In genomic region chr9:44109360-44110095, GRCm38 (mm10) we compare ENCODE assay signal across 9 mouse cellular contexts. TPM values are rescaled to one million over a fixed set of nuclear protein-coding genes. Genes with fewer than 3 reads are reported as not detected.
A peak's percentile ranks its signal among the peaks of the same experiment; 100 is the strongest.
DNase-seq lines count a peak whose midpoint lies in the region; ATAC-seq and TF ChIP-seq lines count a peak whose summit lies in the region.
"Had no signal": no experiment of that assay in that cellular context is flagged by ENCODE, and none has a peak within 500 bp of the region (broad histone marks: within the 10 kb centered on the region; RNA-seq: fewer than 3 reads in every experiment).

No protein-coding gene starts in this region.

- no peak for ATAC-seq in embryonic facial prominence, embryonic 12.5 days (ENCODE audit: insufficient number of reproducible peaks, insufficient read depth, low FRiP score, low TSS enrichment)
- no peak for ATAC-seq in heart, embryonic 12.5 days (ENCODE audit: insufficient number of reproducible peaks, low FRiP score)
- ATAC-seq in liver, postnatal 0 days: no peak
- ATAC-seq in neural tube, embryonic 15.5 days (ENCODE audit: low FRiP score): no peak

- WGBS in embryonic facial prominence, embryonic 12.5 days: 31% methylated on average over 9 of the region's 9 CpGs
- WGBS in heart, embryonic 12.5 days: 27% methylated on average over 9 of the region's 9 CpGs
- WGBS in liver, postnatal 0 days (ENCODE audit: insufficient replicate concordance): 30% methylated on average over 9 of the region's 9 CpGs
- WGBS in neural tube, embryonic 15.5 days: 34% methylated on average over 9 of the region's 9 CpGs

- no peaks in the 10 kb centered on the region for H3K27me3 ChIP-seq in embryonic facial prominence, embryonic 12.5 days
- H3K27me3 ChIP-seq in heart, embryonic 12.5 days (replicated peaks): no peaks in the 10 kb centered on the region
- H3K27me3 ChIP-seq in liver, postnatal 0 days (ENCODE audit: insufficient read depth, low read length): no peaks in the 10 kb centered on the region
- no peaks in the 10 kb centered on the region for H3K27me3 ChIP-seq in neural tube, embryonic 15.5 days (replicated peaks)

- peak; percentile 88 for TF ChIP-seq CTCF in liver, postnatal 0 days (IDR thresholded peaks at IDR 0.05; ENCODE audit: low read depth)

- H3K4me1 ChIP-seq in embryonic facial prominence, embryonic 12.5 days: peaks cover 51% of the 10 kb centered on the region
- peaks cover 59% of the 10 kb centered on the region for H3K4me1 ChIP-seq in heart, embryonic 12.5 days (replicated peaks)
- H3K4me1 ChIP-seq in liver, postnatal 0 days (ENCODE audit: insufficient read depth): peaks cover 28% of the 10 kb centered on the region
- H3K4me1 ChIP-seq in neural tube, embryonic 15.5 days: peaks cover 61% of the 10 kb centered on the region

- H3K27ac ChIP-seq in embryonic facial prominence, embryonic 12.5 days: peak overlapping the region; percentile 30; the same call in 1 of the 2 replicates
- H3K27ac ChIP-seq in heart, embryonic 12.5 days (ENCODE audit: poor library complexity, severe bottlenecking): no peak overlapping the region
- H3K27ac ChIP-seq in liver, postnatal 0 days (ENCODE audit: low read depth): no peak overlapping the region
- H3K27ac ChIP-seq in neural tube, embryonic 15.5 days (replicated peaks): no peak overlapping the region

- TF ChIP-seq EP300 in liver, postnatal 0 days (IDR thresholded peaks at IDR 0.05; ENCODE audit: low read depth): no peak

- peak overlapping the region; percentile 45; the same call in 1 of the 2 replicates for H3K9ac ChIP-seq in embryonic facial prominence, embryonic 12.5 days
- peak overlapping the region; percentile 55; the same call in 1 of the 2 replicates for H3K9ac ChIP-seq in heart, embryonic 12.5 days
- H3K9ac ChIP-seq in liver, postnatal 0 days (replicated peaks): 0 out of 2 replicates have a peak overlapping the region, but pooled peaks have one; percentile 21
- H3K9ac ChIP-seq in neural tube, embryonic 15.5 days (replicated peaks): no peak overlapping the region; the same call in 1 of the 2 replicates

- peak; percentile 76 to 83 for DNase-seq in CD8-positive naive resting alpha-beta T cell, adult 2 months (ENCODE audit: low read depth in 2 of 2, low spot score in 2 of 2)
- DNase-seq in adrenal gland, postnatal 14 days: peak; percentile 85
- peak; percentile 87 for DNase-seq in kidney, postnatal 10 days
- peak; percentile 82 for DNase-seq in liver, postnatal 0 days
- DNase-seq in thymus, postnatal 4 days: peak; percentile 88

- H3K4me2 ChIP-seq in embryonic facial prominence, embryonic 12.5 days (replicated peaks): peak overlapping the region; percentile 44
- H3K4me2 ChIP-seq in heart, embryonic 12.5 days: peak overlapping the region; percentile 56
- H3K4me2 ChIP-seq in liver, postnatal 0 days (ENCODE audit: low read depth, low read length): peak overlapping the region; percentile 56
- H3K4me2 ChIP-seq in neural tube, embryonic 15.5 days: peak overlapping the region; percentile 42

- peaks cover 32% of the 10 kb centered on the region for H3K36me3 ChIP-seq in embryonic facial prominence, embryonic 12.5 days
- peaks cover 11% of the 10 kb centered on the region for H3K36me3 ChIP-seq in heart, embryonic 12.5 days
- H3K36me3 ChIP-seq in liver, postnatal 0 days (replicated peaks; ENCODE audit: insufficient read depth, low read length): peaks cover 14% of the 10 kb centered on the region
- H3K36me3 ChIP-seq in neural tube, embryonic 15.5 days: peaks cover 4% of the 10 kb centered on the region; the same call in 1 of the 2 replicates

- H3K4me3 ChIP-seq in embryonic facial prominence, embryonic 12.5 days: peak overlapping the region; percentile 22
- peak overlapping the region; percentile 27; the same call in 1 of the 2 replicates for H3K4me3 ChIP-seq in heart, embryonic 12.5 days
- H3K4me3 ChIP-seq in liver, postnatal 0 days (ENCODE audit: low read depth, low read length): peak overlapping the region; percentile 17; the same call in 1 of the 2 replicates
- no peak overlapping the region for H3K4me3 ChIP-seq in neural tube, embryonic 15.5 days (replicated peaks)

- no peaks in the 10 kb centered on the region for H3K9me3 ChIP-seq in embryonic facial prominence, embryonic 12.5 days
- H3K9me3 ChIP-seq in heart, embryonic 12.5 days (replicated peaks): no peaks in the 10 kb centered on the region
- H3K9me3 ChIP-seq in liver, postnatal 0 days (ENCODE audit: low read length): no peaks in the 10 kb centered on the region
- no peaks in the 10 kb centered on the region for H3K9me3 ChIP-seq in neural tube, embryonic 15.5 days (replicated peaks)

RNA-seq across cellular contexts. Expression of gene C1qtnf5, which starts 2.5 kb away (rescaled TPM):
- total RNA-seq in adrenal gland, postnatal 14 days (2021): 11.1 and 14.9 TPM in 2 replicates
- 0.78 and 1.3 TPM in 2 replicates for polyA plus RNA-seq in embryonic facial prominence, embryonic 12.5 days (2016; fragmentation: Nextera tagmentation; extraction: Ambion mirVana)
- 0.67 and 1.1 TPM in 2 replicates for polyA plus RNA-seq in heart, embryonic 12.5 days (2016; fragmentation: Nextera tagmentation; extraction: Ambion mirVana)
- polyA plus RNA-seq in liver, postnatal 0 days (2015; fragmentation: Nextera tagmentation; extraction: Ambion mirVana): 1.0 and 1.3 TPM in 2 replicates
- 5.8 and 9.3 TPM in 2 replicates for polyA plus RNA-seq in neural tube, embryonic 15.5 days (2015; fragmentation: Nextera tagmentation; extraction: Ambion mirVana)

RNA-seq across cellular contexts. Expression of gene Gm49380, which starts 3.8 kb away (rescaled TPM):
- total RNA-seq in adrenal gland, postnatal 14 days (2021): 0.15 and 0.52 TPM in 2 replicates
- polyA plus RNA-seq in embryonic facial prominence, embryonic 12.5 days (2016; fragmentation: Nextera tagmentation; extraction: Ambion mirVana): 0.19 and 0.33 TPM in 2 replicates
- 0.20 TPM in 1 of 2 replicates, not detected in the other for polyA plus RNA-seq in heart, embryonic 12.5 days (2016; fragmentation: Nextera tagmentation; extraction: Ambion mirVana)
- polyA plus RNA-seq in liver, postnatal 0 days (2015; fragmentation: Nextera tagmentation; extraction: Ambion mirVana): not detected in 2 replicates
- 0.15 and 0.58 TPM in 2 replicates for polyA plus RNA-seq in neural tube, embryonic 15.5 days (2015; fragmentation: Nextera tagmentation; extraction: Ambion mirVana)
- polyA plus RNA-seq: large intestine, adult 2 months had no signal

RNA-seq across cellular contexts. Expression of gene Rnf26, which starts 3.8 kb away (rescaled TPM):
- 27.5 and 31.8 TPM in 2 replicates for total RNA-seq in adrenal gland, postnatal 14 days (2021)
- 86.7 and 88.8 TPM in 2 replicates for polyA plus RNA-seq in embryonic facial prominence, embryonic 12.5 days (2016; fragmentation: Nextera tagmentation; extraction: Ambion mirVana)
- polyA plus RNA-seq in heart, embryonic 12.5 days (2016; fragmentation: Nextera tagmentation; extraction: Ambion mirVana): 48.4 and 51.3 TPM in 2 replicates
- 17.9 and 18.8 TPM in 2 replicates for polyA plus RNA-seq in liver, postnatal 0 days (2015; fragmentation: Nextera tagmentation; extraction: Ambion mirVana)
- polyA plus RNA-seq in neural tube, embryonic 15.5 days (2015; fragmentation: Nextera tagmentation; extraction: Ambion mirVana): 33.7 and 42.5 TPM in 2 replicates

RNA-seq across cellular contexts. Expression of gene Mfrp, which starts 8.0 kb away (rescaled TPM):
- total RNA-seq in adrenal gland, postnatal 14 days (2021): not detected in 2 replicates
- polyA plus RNA-seq in embryonic facial prominence, embryonic 12.5 days (2016; fragmentation: Nextera tagmentation; extraction: Ambion mirVana): 0.13 and 0.20 TPM in 2 replicates
- polyA plus RNA-seq in heart, embryonic 12.5 days (2016; fragmentation: Nextera tagmentation; extraction: Ambion mirVana): not detected in 2 replicates
- polyA plus RNA-seq in liver, postnatal 0 days (2015; fragmentation: Nextera tagmentation; extraction: Ambion mirVana): not detected in 2 replicates
- 0.08 and 0.28 TPM in 2 replicates for polyA plus RNA-seq in neural tube, embryonic 15.5 days (2015; fragmentation: Nextera tagmentation; extraction: Ambion mirVana)
- polyA plus RNA-seq: large intestine, adult 2 months had no signal

RNA-seq across cellular contexts. Expression of gene Mcam, which starts 24.7 kb away (rescaled TPM):
- total RNA-seq in adrenal gland, postnatal 14 days (2021): 65.3 and 76.6 TPM in 2 replicates
- 22.3 and 24.2 TPM in 2 replicates for polyA plus RNA-seq in embryonic facial prominence, embryonic 12.5 days (2016; fragmentation: Nextera tagmentation; extraction: Ambion mirVana)
- 129 and 130 TPM in 2 replicates for polyA plus RNA-seq in heart, embryonic 12.5 days (2016; fragmentation: Nextera tagmentation; extraction: Ambion mirVana)
- polyA plus RNA-seq in liver, postnatal 0 days (2015; fragmentation: Nextera tagmentation; extraction: Ambion mirVana): 4.2 and 4.5 TPM in 2 replicates
- polyA plus RNA-seq in neural tube, embryonic 15.5 days (2015; fragmentation: Nextera tagmentation; extraction: Ambion mirVana): 17.3 and 22.6 TPM in 2 replicates
